Mouse (Mus musculus) forebrain, embryonic 12.5 days (tissue): ENCODE results near the gene Srd5a2. TPM values are rescaled to one million over a fixed set of nuclear protein-coding genes. Genes with fewer than 3 reads are reported as not detected.
"Not testable (repeated sequence)": the region's sequence is repeated elsewhere in the genome, so short reads cannot be mapped to it uniquely, and the experiment has no call there.

Experiments used
- ATAC-seq: fragments of 200-750 bp; cut with Nextera tagmentation; 2 replicates; pipeline ENCODE4 v1.8.0; 2017; ENCODE audit warnings: moderate TSS enrichment; ENCODE audit not compliant: low FRiP score
- H3K27ac ChIP-seq: fragments of 300-500 bp; sonication (generic); 2 replicates; pipeline ENCODE4 v1.5.1; 2016; ENCODE audit warnings: mild to moderate bottlenecking
- H3K27me3 ChIP-seq: fragments of 300-500 bp; sonication (generic); 2 replicates; pipeline ENCODE4 v1.6.1; 2016; ENCODE audit warnings: mild to moderate bottlenecking
- H3K36me3 ChIP-seq: fragments of 300-500 bp; sonication (generic); replicated peaks from 2 replicates; pipeline ENCODE4 v1.6.1; 2016; ENCODE audit warnings: mild to moderate bottlenecking
- H3K4me1 ChIP-seq: fragments of 300-500 bp; sonication (generic); 2 replicates; pipeline ENCODE4 v1.6.1; 2016
- H3K4me2 ChIP-seq: fragments of 300-500 bp; sonication (generic); 2 replicates; pipeline ENCODE4 v1.6.1; 2016; ENCODE audit warnings: mild to moderate bottlenecking, moderate library complexity
- H3K4me3 ChIP-seq: fragments of 300-500 bp; sonication (generic); replicated peaks from 2 replicates; pipeline ENCODE4 v1.5.1; 2016; ENCODE audit warnings: mild to moderate bottlenecking
- H3K9ac ChIP-seq: fragments of 300-500 bp; sonication (generic); 2 replicates; pipeline ENCODE4 v1.6.1; 2016; ENCODE audit warnings: mild to moderate bottlenecking
- H3K9me3 ChIP-seq: fragments of 300-500 bp; sonication (generic); 2 replicates; pipeline ENCODE4 v1.6.1; 2016
- WGBS: fragments of 180-500 bp; shearing (Covaris S2); methylation state at CpG from one replicate; pipeline ENCODE4 v1.1.7; 2016; 5-methylcytosine and 5-hydroxymethylcytosine counted together
- polyA plus RNA-seq: library from polyadenylated mRNA; unstranded; fragments of >200 nt; fragmentation: Nextera tagmentation; extraction: Ambion mirVana; gene quantifications from 2 replicates; pipeline ENCODE4 v1.2.1, GENCODE M21; 2016

The Srd5a2 gene
- polyA plus RNA-seq, result not detected in 2 replicates

DNA sequence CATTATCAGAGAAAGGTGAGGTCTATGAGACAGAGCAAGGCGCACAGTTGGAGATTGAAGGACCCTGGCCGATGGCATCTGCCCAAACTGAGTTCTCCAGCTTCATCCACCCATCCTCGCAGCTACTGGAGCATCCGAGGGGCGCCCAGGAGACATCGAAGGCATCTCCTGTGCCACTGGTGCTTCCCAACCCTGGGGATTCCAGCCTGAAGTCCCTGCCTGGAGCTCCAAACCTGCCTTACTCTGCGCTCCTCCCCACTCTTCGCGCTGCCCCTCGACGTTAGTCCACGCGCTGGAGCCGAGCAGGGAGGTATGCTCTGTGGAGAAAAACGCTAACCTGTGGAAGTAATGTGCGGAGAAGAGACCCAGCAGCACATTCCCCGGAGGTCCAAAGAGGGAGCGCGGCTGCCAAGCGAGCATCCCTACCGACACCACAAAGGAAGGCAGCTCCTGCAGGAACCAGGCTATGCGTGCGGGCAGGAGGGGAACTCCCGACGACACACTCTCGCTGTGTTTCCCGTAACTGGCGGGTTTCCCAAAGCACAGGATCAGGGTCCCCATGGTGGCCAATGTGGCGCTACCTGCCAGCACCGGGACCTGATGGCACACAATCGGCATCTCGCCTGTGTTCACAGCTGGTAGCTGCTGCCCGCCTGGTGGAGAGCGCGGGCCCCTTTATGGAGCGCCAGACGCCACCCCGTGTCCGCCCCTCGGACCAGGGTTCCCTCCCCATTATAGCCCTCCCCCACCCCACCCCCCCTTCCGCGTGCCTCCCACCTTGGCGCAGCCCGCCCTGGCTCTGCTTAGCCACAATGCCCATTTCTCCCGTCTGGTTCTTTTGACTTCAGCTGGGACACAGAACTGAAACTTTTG lies at the start of gene Srd5a2:
TSS of gene Srd5a2 (minus strand) at position 707 of the 873 bp plus-strand sequence.
- Histone ChIP-seq H3K9me3 (no peaks in the 10 kb centered on the region), H3K4me3 (peak within 1 kb of the TSS; percentile 38), H3K4me2 (peak within 1 kb of the TSS; percentile 55), H3K4me1 (peaks cover 16% of the 10 kb centered on the region), H3K36me3 (no peaks in the 10 kb centered on the region), H3K27ac (no peak within 1 kb of the TSS), H3K9ac (no peak within 1 kb of the TSS), H3K27me3 (peaks cover 49% of the 10 kb centered on the region)
- peak; percentile 60 for ATAC-seq
- 1% methylated on average over 45 of the region's 45 CpGs for WGBS

DNA sequence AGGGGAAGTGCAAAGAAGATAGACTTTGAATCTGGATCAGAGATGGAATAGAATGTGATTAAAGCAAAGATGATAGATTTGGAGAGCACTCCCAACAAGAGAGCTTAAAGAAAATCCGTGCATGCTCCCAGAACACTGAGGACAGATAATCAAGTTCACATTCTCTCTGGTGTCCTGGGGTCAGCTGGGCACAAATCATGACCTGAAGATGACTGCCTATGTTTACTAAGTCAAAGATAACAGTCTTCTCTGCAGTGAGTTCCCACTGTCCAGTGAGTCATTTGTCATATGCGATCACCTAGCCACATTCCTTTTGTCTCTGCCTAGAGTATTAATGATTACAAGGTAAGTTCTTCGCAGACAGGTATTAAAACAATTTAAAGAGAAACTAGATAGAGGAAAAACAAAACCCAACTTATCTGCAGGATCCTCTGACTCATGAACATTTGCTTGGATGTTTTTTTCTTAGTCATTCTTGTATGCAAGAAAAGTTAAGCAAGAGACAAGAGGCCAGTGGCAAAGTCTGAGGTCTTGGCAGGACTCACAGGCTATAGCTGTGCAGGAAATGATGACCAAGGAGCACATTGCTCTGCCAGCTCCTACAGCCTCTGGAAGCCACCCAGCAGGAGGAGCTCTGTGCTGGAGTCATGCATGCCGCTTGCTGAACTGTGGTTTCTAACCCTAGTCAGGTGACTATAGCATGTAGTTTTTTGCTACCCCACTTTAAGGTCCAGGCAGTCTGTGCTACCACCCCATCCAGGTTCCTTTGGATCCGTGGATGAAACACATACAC lies 41.4 kb upstream of the Srd5a2 start:
- no peaks in the 10 kb centered on the region for H3K4me1 ChIP-seq
- H3K4me2 ChIP-seq, result no peak overlapping the region
- no peak overlapping the region for H3K4me3 ChIP-seq
- 89% methylated on average over 5 of the region's 5 CpGs for WGBS
- no peaks in the 10 kb centered on the region for H3K27me3 ChIP-seq
- no peak for ATAC-seq
- H3K27ac ChIP-seq, result no peak overlapping the region
- H3K9ac ChIP-seq, result no peak overlapping the region
- H3K36me3 ChIP-seq, result no peaks in the 10 kb centered on the region
- H3K9me3 ChIP-seq, result no peaks in the 10 kb centered on the region

GRCm38 (mm10) chr17:74088016-74088415 lies 40.3 kb upstream of the Srd5a2 start:
- H3K4me2 ChIP-seq, result no peak overlapping the region
- H3K27ac ChIP-seq, result no peak overlapping the region
- no peak overlapping the region for H3K4me3 ChIP-seq
- no peaks in the 10 kb centered on the region for H3K27me3 ChIP-seq
- no peak for ATAC-seq
- H3K9ac ChIP-seq, result no peak overlapping the region
- no peaks in the 10 kb centered on the region for H3K4me1 ChIP-seq
- no peaks in the 10 kb centered on the region for H3K36me3 ChIP-seq
- 92% methylated on average over 2 of the region's 2 CpGs for WGBS
- no peaks in the 10 kb centered on the region for H3K9me3 ChIP-seq

DNA sequence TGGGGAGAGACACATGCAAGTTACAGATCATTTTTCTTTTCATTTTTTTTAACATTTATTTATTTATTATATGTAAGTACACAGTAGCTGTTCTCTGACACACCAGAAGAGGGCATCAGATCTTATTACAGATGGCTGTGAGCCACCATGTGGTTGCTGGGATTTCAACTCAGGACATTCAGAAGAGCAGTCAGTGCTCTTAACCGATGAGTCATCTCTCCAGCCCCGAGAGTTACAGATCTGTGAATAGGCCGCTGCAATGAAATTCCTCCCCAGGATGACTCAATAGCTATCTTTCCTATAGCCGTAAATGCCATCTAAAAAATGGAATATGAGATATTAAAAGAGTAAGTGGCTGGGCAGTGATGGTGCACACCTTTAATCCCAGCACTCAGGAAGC lies 35.7 kb upstream of the Srd5a2 start:
- Histone ChIP-seq H3K4me3 (no peak overlapping the region), H3K36me3 (no peaks in the 10 kb centered on the region), H3K9me3 (no peaks in the 10 kb centered on the region), H3K4me2 (no peak overlapping the region), H3K9ac (no peak overlapping the region), H3K27me3 (no peaks in the 10 kb centered on the region), H3K4me1 (no peaks in the 10 kb centered on the region), H3K27ac (no peak overlapping the region)
- 94% methylated on average over 4 of the region's 4 CpGs for whole genome bisulfite sequencing
- no peak for ATAC-seq

DNA sequence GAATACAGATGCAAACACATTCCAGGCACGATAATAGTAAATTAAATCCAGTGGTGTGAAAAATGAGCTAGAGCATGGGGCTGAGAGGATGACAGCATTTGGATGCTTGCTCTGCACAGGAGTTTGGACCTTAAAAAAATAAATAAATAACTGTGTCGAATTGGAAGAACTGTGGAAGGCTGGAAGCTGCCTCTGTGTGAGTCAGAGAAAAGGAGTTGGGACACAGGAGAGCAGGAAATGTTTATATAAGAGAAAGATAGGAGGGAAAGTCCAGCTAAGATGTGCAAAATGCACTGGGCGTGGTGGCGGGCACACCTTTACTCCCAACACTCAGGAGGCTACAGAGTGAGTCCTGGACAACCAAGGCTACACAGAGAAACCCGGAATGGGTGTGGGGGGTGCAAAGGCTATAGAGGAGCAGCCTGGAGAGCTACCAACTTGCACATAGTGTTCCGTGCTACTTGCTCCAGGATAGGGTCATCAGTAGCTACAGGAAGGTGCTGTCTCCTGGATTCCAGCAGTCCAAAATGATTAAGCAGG lies 32.4 kb upstream of the Srd5a2 start:
- ATAC-seq, result no peak
- 90% methylated on average over 6 of the region's 6 CpGs for WGBS
- H3K36me3 ChIP-seq, result no peaks in the 10 kb centered on the region
- H3K4me1 ChIP-seq, result no peaks in the 10 kb centered on the region
- no peak overlapping the region for H3K4me3 ChIP-seq
- no peak overlapping the region for H3K27ac ChIP-seq
- H3K9me3 ChIP-seq, result no peaks in the 10 kb centered on the region
- H3K4me2 ChIP-seq, result no peak overlapping the region
- no peaks in the 10 kb centered on the region for H3K27me3 ChIP-seq
- no peak overlapping the region for H3K9ac ChIP-seq

GRCm38 (mm10) chr17:74078776-74079495 lies 31.2 kb upstream of the Srd5a2 start:
- no peak for ATAC-seq
- Histone ChIP-seq H3K4me3 (no peak overlapping the region), H3K36me3 (no peaks in the 10 kb centered on the region), H3K27ac (no peak overlapping the region), H3K9ac (no peak overlapping the region), H3K4me2 (no peak overlapping the region), H3K9me3 (no peaks in the 10 kb centered on the region), H3K27me3 (no peaks in the 10 kb centered on the region), H3K4me1 (no peaks in the 10 kb centered on the region)
- 89% methylated on average over 13 of the region's 13 CpGs for WGBS

DNA sequence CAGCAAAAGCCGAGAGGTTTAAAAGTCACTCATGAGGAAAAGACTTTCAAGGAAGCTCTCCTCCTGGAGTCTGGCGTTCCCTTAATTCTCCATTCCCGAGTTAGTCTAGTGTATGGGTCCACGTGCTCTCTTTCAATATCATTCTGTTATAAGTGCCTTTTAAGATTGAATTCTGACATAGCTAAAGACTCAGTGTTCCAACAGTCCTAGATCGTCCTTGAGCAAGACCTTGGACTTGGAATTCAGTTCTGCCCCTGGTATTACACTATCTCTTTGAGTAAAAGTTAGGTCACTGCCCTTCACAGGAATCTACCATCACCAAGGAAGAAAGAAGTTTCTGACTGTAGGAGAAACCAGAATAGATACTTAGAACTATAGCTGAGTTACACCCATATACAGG lies 25.4 kb upstream of the Srd5a2 start:
- 89% methylated on average over 5 of the region's 5 CpGs for WGBS
- H3K9me3 ChIP-seq, H3K36me3 ChIP-seq, H3K9ac ChIP-seq, H3K27ac ChIP-seq, ATAC-seq, H3K4me1 ChIP-seq, H3K4me2 ChIP-seq, H3K27me3 ChIP-seq, H3K4me3 ChIP-seq: not testable (repeated sequence)

GRCm38 (mm10) chr17:74062763-74063162 lies 15.0 kb upstream of the Srd5a2 start:
- H3K27ac ChIP-seq, H3K9me3 ChIP-seq, H3K36me3 ChIP-seq, ATAC-seq, H3K4me1 ChIP-seq, H3K9ac ChIP-seq, H3K4me3 ChIP-seq, H3K27me3 ChIP-seq, H3K4me2 ChIP-seq: not testable (repeated sequence)
- 90% methylated on average over 5 of the region's 5 CpGs for WGBS

DNA sequence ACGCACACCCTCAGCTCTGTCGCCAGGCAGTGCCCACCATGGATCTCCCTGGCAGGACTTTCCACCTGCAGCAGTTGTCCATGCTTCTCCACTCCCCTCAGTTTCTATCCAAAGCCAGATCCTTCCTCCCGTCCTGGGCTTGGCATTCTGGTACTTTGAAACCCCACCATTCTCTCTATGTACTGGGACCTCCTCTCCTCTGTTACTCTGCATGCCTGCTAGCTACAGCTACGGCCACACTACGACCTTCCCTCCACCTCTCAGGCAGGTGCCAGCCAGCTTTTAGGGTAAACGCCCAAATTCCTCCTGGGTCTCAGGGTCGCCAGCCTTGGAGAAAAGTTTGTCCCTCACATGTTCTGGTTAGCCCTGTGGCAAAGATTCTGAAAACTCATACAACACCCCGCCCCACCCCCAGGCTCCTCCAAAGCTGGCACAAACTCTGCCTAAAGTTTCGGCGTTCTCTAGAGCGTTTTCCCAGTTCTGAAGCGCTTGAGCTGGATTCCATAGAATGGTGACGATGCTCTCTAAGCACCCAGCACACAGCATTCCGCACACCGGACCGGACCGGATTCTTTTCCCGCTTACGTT lies 607 bp upstream of the Srd5a2 start:
- no peak for ATAC-seq
- WGBS, result 4% methylated on average over 19 of the region's 19 CpGs

GRCm38 (mm10) chr17:74043754-74044153 lies 4.0 kb downstream of the Srd5a2 start:
- WGBS, result 63% methylated on average over 4 of the region's 4 CpGs
- H3K36me3 ChIP-seq, result no peaks in the 10 kb centered on the region
- H3K9me3 ChIP-seq, result no peaks in the 10 kb centered on the region

More for the DNA sequence above, 607 bp upstream of the Srd5a2 start:
- Histone ChIP-seq H3K4me1 (peaks cover 16% of the 10 kb centered on the region), H3K9ac (no peak overlapping the region), H3K4me3 (peak overlapping the region; percentile 38), H3K27me3 (peaks cover 49% of the 10 kb centered on the region), H3K9me3 (no peaks in the 10 kb centered on the region), H3K4me2 (peak overlapping the region; percentile 55), H3K27ac (no peak overlapping the region), H3K36me3 (no peaks in the 10 kb centered on the region)

DNA sequence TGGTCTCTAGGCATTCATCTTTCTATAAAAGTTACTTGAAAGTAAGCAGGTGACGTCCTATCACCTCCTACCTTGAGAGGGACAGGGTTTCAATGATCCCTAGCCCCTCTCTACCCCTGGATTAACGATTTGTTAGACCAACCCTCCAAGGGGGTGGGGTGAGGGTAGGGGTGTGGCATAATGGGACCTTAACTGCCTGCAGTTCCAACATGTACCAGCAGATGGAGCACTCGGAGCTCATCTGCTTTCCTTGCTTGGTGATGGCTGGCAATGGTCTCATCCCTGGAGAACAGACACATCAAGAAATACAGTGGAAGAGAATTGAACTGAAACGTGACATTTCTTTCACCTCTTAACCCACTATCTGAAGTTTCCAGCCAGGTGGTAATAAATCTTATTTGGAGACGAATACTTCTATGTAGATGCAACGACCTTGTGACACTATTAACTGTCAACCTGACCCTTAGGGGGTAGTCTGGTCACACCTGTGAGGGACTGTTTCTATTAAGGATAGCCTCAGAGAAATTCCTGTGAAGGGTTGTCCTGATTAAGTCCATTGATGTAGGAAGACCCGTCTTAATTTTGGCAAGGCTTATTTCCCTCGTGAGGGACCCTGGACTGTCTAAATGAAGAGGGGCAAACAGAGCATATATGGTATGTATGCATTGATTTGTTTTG lies 27.1 kb downstream of the Srd5a2 start:
- H3K4me2 ChIP-seq, result no peak overlapping the region
- H3K4me3 ChIP-seq, result no peak overlapping the region
- no peaks in the 10 kb centered on the region for H3K36me3 ChIP-seq
- ATAC-seq, result peak; percentile 86
- no peaks in the 10 kb centered on the region for H3K9me3 ChIP-seq
- no peaks in the 10 kb centered on the region for H3K4me1 ChIP-seq
- no peaks in the 10 kb centered on the region for H3K27me3 ChIP-seq
- H3K27ac ChIP-seq, result no peak overlapping the region
- WGBS, result 41% methylated on average over 8 of the region's 8 CpGs
- no peak overlapping the region for H3K9ac ChIP-seq

More at GRCm38 (mm10) chr17:74043754-74044153, 4.0 kb downstream of the Srd5a2 start:
- Histone ChIP-seq H3K4me1 (peaks cover 16% of the 10 kb centered on the region), H3K4me2 (no peak overlapping the region), H3K27me3 (peaks cover 34% of the 10 kb centered on the region), H3K27ac (no peak overlapping the region), H3K9ac (no peak overlapping the region), H3K4me3 (no peak overlapping the region)
- ATAC-seq, result no peak
